Mouse (Mus musculus): ENCODE results near the gene Egln3.

Egln3 gene

GRCm38 (mm10) chr12:54203656-54204045, at the start of gene Egln3:
Gene Egln3 (minus strand): TSS chr12:54203860.
- peak; percentile 88 for DNase-seq (ENCODE audit: low spot score)

- no peak for DNase-seq (ENCODE audit: low spot score)
Measured at GRCm38 (mm10) chr12:54253449-54253848, 49.8 kb upstream of the Egln3 start.

- no peak for DNase-seq (ENCODE audit: low spot score)
Measured at GRCm38 (mm10) chr12:54251942-54252400, 48.3 kb upstream of the Egln3 start.

- no peak for DNase-seq (ENCODE audit: low spot score)
Measured at GRCm38 (mm10) chr12:54247835-54248234, 44.2 kb upstream of the Egln3 start.

GRCm38 (mm10) chr12:54243158-54243557, 39.5 kb upstream of the Egln3 start:
- no peak for DNase-seq (ENCODE audit: low spot score)

GRCm38 (mm10) chr12:54241976-54242375, 38.3 kb upstream of the Egln3 start:
- no peak for DNase-seq (ENCODE audit: low spot score)

GRCm38 (mm10) chr12:54233794-54234193, 30.1 kb upstream of the Egln3 start:
- DNase-seq (ENCODE audit: low spot score): no peak

GRCm38 (mm10) chr12:54232996-54233603, 29.4 kb upstream of the Egln3 start:
- no peak for DNase-seq (ENCODE audit: low spot score)

GRCm38 (mm10) chr12:54232456-54232855, 28.8 kb upstream of the Egln3 start:
- no peak for DNase-seq (ENCODE audit: low spot score)

- no peak for DNase-seq (ENCODE audit: low spot score)
Measured at GRCm38 (mm10) chr12:54227551-54227950, 23.9 kb upstream of the Egln3 start.

GRCm38 (mm10) chr12:54226341-54226740, 22.7 kb upstream of the Egln3 start:
- no peak for DNase-seq (ENCODE audit: low spot score)

- DNase-seq (ENCODE audit: low spot score): no peak
Measured at GRCm38 (mm10) chr12:54225610-54226009, 21.9 kb upstream of the Egln3 start.

- no peak for DNase-seq (ENCODE audit: low spot score)
Measured at GRCm38 (mm10) chr12:54225090-54225489, 21.4 kb upstream of the Egln3 start.

- no peak for DNase-seq (ENCODE audit: low spot score)
Measured at GRCm38 (mm10) chr12:54222036-54222760, 18.5 kb upstream of the Egln3 start.

GRCm38 (mm10) chr12:54216673-54217072, 13.0 kb upstream of the Egln3 start:
- DNase-seq (ENCODE audit: low spot score): no peak

GRCm38 (mm10) chr12:54214426-54214825, 10.8 kb upstream of the Egln3 start:
- DNase-seq (ENCODE audit: low spot score): no peak

GRCm38 (mm10) chr12:54213871-54214270, 10.2 kb upstream of the Egln3 start:
- no peak for DNase-seq (ENCODE audit: low spot score)

GRCm38 (mm10) chr12:54213230-54213629, 9.6 kb upstream of the Egln3 start:
- DNase-seq (ENCODE audit: low spot score): no peak

GRCm38 (mm10) chr12:54209182-54209563, 5.5 kb upstream of the Egln3 start:
- no peak for DNase-seq (ENCODE audit: low spot score)

GRCm38 (mm10) chr12:54208433-54209181, 4.9 kb upstream of the Egln3 start:
- no peak for DNase-seq (ENCODE audit: low spot score)

GRCm38 (mm10) chr12:54205731-54206130, 2.1 kb upstream of the Egln3 start:
- no peak for DNase-seq (ENCODE audit: low spot score)

- peak; percentile 50 for DNase-seq (ENCODE audit: low spot score)
Measured at GRCm38 (mm10) chr12:54205195-54205594, 1.5 kb upstream of the Egln3 start.

All from urinary bladder, postnatal 25 days (tissue).